Mouse (Mus musculus) macrophage (primary cell): Measurements from ENCODE around the gene Pi4k2b. TPM values are rescaled to one million over a fixed set of nuclear protein-coding genes. Genes with fewer than 3 reads are reported as not detected.

Source experiments
- H3K27ac ChIP-seq: fragments of 350-480 bp; formaldehyde crosslinking; 2 replicates; pipeline ENCODE4 v1.9.0; 2021
- H3K36me3 ChIP-seq: fragments of 350-480 bp; formaldehyde crosslinking; 2 replicates; pipeline ENCODE4 v1.9.0; 2021; ENCODE audit errors: inconsistent target
- H3K4me3 ChIP-seq: fragments of 350-480 bp; formaldehyde crosslinking; 2 replicates; pipeline ENCODE4 v1.9.0; 2021; ENCODE audit errors: inconsistent target
- H3K79me2 ChIP-seq: fragments of 350-480 bp; formaldehyde crosslinking; 2 replicates; pipeline ENCODE4 v1.9.0; 2021; ENCODE audit errors: inconsistent target
- WGBS: methylation state at CpG from one replicate; pipeline ENCODE4 v1.1.7; 2026; ENCODE audit warnings: inconsistent platforms; ENCODE audit not compliant: missing documents; 5-methylcytosine and 5-hydroxymethylcytosine counted together
- polyA plus RNA-seq: library from polyadenylated mRNA; stranded (reverse); fragments of 250-400 nt; gene quantifications from 3 replicates; pipeline ENCODE4 v1.2.4, GENCODE M21; 2018; ENCODE audit warnings: inconsistent platforms

The Pi4k2b gene
- polyA plus RNA-seq, 1 experiment from 2014 or later = 8.7 TPM

DNA sequence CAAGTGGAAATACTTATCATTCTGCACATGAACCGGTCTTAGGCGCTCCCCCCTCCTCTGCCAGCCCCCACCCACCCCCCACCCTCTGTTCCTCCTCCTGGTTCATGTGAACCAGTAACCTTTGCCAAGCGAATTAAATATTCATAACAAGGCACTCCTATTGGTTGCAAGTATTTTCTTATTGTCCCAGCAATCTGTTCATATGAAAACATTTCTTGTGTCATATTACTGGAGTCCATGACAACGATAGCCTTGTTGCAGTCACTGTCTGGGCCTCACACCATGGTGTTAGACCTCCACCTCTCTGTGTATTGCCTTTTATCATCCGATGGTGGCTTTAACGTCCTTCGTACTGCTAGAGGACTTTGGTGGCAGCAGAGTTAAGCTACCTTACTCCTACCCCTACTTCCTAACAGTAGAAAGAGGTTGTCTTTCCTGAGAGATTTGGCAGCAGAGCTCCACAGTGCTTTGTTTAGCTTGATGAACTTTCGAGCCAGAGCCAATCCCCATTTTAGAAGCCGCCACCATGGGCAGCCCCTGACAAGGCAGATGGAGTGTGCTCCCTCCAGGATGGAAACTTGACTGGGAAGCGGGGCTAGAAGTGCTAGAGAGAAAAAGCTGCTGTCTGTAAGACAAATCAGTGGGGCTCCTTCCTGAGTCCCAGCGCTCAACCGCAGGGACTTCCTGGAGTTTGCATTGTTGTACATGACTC lies 58.1 kb downstream of the Pi4k2b start:
- Histone ChIP-seq H3K79me2 (no peaks in the 10 kb centered on the region), H3K4me3 (no peak overlapping the region), H3K36me3 (peaks cover 39% of the 10 kb centered on the region), H3K27ac (no peak overlapping the region)
- 95% methylated on average over 12 of the region's 12 CpGs for WGBS

DNA sequence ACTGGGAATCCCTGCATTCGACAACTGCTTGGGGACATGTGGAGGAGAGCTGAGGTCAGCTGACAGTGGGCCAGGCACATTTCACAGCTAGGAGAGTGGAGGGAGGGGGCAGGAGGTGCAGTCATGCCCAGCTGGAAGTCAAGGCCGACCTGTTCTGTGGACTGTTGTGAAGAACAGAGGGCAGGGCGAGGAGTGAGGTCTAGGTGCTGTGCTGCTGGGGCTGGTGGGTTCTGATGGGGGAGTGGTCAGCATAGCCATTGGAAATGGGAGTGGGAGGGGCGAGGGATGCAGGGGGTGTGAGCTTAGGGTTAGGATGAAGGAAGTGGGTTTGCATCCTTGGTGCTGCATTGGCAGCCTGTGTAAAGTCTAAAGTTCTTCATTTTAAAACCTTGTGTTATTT lies 64.4 kb downstream of the Pi4k2b start:
- Histone ChIP-seq H3K36me3 (peaks cover 16% of the 10 kb centered on the region; the same call in 1 of the 2 replicates), H3K79me2 (no peaks in the 10 kb centered on the region), H3K27ac (no peak overlapping the region), H3K4me3 (no peak overlapping the region)
- 89% methylated on average over 4 of the region's 4 CpGs for WGBS

DNA sequence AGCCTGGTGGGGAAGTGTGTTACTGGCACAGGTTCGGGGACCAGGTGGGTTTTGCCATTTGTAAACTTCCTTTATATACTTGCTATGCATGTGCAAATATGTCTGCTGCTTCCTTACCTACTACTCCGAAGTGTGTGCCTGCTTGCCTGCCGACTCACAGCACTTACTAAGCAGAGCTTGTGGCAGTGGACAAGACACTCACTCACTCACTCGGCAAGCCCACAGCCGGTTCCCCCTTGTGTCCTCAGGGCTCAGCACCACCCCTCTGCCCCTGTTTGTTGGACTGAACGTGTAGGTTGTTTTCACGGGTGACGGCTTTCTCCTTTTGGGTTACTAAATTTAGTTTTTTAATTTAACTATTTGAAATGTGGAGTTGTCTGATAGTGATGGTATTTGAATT lies 65.0 kb downstream of the Pi4k2b start:
- Histone ChIP-seq H3K36me3 (peaks cover 16% of the 10 kb centered on the region; the same call in 1 of the 2 replicates), H3K79me2 (no peaks in the 10 kb centered on the region), H3K4me3 (no peak overlapping the region), H3K27ac (no peak overlapping the region)
- 91% methylated on average over 8 of the region's 8 CpGs for WGBS

DNA sequence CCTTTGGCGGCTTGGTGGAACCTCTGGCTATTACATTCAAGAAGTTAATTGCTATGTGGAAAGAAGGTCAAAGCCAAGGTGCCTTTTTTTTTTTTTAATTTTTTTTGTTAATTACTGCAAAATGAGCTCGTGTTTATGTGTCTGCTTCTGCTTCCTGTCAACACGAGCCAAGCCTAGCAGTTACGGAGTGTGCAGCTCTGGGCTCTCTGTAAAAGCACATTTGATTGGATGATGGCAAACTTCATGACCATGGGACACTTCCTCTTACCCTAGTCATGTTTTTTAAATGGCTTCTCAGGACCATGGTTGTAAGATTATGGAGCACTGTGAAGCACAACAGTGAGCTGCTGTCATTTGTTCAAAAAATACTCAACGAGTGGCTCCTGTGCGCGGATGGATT lies 65.7 kb downstream of the Pi4k2b start:
- Histone ChIP-seq H3K4me3 (no peak overlapping the region), H3K79me2 (no peaks in the 10 kb centered on the region), H3K27ac (no peak overlapping the region), H3K36me3 (peaks cover 19% of the 10 kb centered on the region)
- WGBS = 85% methylated on average over 7 of the region's 7 CpGs

DNA sequence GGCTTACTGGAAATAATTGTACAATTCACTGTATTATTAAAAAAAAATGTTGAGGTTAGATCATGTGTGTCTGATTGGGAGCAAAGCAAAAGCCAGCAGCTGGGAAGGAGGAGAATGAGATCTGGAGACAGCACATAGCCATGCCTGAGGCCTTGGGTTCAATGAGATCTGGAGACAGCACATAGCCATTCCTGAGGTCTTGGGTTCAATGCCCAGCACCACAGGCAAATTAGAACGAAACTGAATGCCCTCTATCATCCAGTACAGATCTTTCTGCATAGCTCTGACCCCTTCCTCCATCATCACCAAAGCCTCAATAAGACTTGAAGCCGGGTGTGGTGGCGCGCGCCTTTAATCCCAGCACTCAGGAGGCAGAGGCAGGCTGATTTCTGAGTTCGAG lies 69.1 kb downstream of the Pi4k2b start:
- H3K4me3 ChIP-seq = no peak overlapping the region
- H3K36me3 ChIP-seq = peaks cover 32% of the 10 kb centered on the region
- 96% methylated on average over 6 of the region's 6 CpGs for WGBS
- no peak overlapping the region for H3K27ac ChIP-seq
- no peaks in the 10 kb centered on the region for H3K79me2 ChIP-seq

DNA sequence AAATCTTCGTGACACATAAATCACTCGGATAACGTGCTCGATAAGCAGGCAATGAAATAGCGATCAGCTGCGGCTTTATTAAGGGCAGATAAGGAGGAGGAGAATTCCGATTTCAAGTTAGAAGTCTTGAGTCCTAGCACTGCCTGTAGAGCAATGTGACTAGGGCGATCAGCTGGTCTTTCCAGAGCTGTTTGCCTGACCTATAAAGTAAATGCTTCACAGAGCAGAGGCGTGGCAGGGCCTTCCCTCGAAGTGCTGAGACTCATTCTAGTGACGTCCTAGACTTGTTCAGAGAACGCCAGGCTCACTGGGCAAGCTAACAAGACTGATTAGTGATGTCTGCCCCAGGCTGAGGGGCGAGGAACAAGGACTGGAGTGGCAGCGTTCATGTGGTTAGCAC lies 69.7 kb downstream of the Pi4k2b start:
- Histone ChIP-seq H3K79me2 (no peaks in the 10 kb centered on the region), H3K36me3 (peaks cover 36% of the 10 kb centered on the region), H3K4me3 (no peak overlapping the region), H3K27ac (no peak overlapping the region)
- 98% methylated on average over 13 of the region's 14 CpGs for WGBS

DNA sequence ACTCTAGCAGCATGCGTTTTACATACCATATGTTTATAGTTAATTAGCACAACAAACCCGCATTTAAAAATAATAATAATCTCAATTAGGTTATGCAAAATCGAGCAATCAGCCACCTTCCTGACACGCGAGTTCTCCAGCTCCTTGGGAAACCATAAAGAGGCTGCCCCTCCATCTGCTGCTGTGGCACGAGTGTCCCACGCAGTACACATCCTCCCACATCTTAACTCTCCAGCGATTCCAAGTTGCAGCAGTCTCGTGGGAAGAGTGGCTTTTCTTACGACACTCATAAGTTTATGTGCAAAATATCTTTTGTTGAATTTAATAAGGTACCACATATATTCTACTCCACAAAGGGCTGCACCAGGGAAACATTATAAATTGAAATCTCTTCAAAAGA lies 71.1 kb downstream of the Pi4k2b start:
- no peak overlapping the region for H3K4me3 ChIP-seq
- WGBS = 94% methylated on average over 7 of the region's 10 CpGs
- H3K79me2 ChIP-seq = no peaks in the 10 kb centered on the region
- peaks cover 31% of the 10 kb centered on the region for H3K36me3 ChIP-seq
- no peak overlapping the region for H3K27ac ChIP-seq

DNA sequence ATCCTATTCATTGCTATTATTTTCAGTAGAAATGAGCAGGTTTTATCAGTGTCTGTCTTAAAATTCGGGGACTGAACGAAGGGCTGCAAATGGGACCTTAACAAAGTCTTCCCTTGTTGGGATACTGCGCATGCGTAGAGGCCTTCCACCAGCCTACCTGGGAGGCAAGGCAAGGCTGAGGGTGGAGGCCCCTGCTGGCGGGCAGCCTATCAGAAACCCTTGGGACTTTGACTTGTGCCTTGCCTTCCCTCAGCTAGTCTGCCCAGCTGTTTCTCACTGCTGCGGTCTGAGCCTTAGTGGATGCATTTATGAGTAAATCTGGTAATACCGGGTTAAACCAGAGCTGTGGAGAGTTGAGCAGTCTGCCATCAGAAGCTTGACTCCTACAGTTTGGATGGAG lies 71.9 kb downstream of the Pi4k2b start:
- WGBS = 94% methylated on average over 7 of the region's 7 CpGs
- Histone ChIP-seq H3K79me2 (no peaks in the 10 kb centered on the region), H3K36me3 (peaks cover 31% of the 10 kb centered on the region), H3K4me3 (no peak overlapping the region), H3K27ac (no peak overlapping the region)

DNA sequence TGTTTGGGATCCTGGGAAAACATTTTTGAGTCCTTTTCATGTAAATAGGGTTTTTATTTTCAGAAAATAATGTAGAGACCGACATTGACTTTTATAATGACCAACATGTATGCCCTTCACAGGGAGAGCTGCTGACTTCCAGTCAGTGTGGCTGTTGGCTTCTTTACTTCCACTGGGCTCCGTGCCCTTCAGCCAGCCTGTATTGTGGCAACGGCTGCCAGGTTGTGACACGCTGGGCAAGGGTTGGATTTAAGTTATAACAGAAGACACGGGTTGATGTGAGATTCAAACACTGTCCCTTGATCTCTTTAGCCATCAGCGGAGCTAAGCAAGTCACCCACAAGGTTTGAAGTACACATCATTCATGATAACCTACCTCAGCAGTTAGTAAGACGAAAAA lies 77.3 kb downstream of the Pi4k2b start:
- H3K4me3 ChIP-seq = no peak overlapping the region
- no peak overlapping the region for H3K27ac ChIP-seq
- peaks cover 33% of the 10 kb centered on the region; the same call in 1 of the 2 replicates for H3K36me3 ChIP-seq
- WGBS = 93% methylated on average over 7 of the region's 7 CpGs
- no peaks in the 10 kb centered on the region for H3K79me2 ChIP-seq

Other genes starting within 250 kb of the Pi4k2b start
- gene Lgi2, start 175.1 kb upstream of the Pi4k2b start, polyA plus RNA-seq = not detected in 3 replicates
- gene Sepsecs, start 71.9 kb upstream of the Pi4k2b start, polyA plus RNA-seq = 4.5 to 6.9 TPM (median 5.5 TPM) in 3 replicates
- gene Zcchc4, start 33.8 kb downstream of the Pi4k2b start, polyA plus RNA-seq = 6.8 to 8.1 TPM (median 7.3 TPM) in 3 replicates
- 28.3 to 31.8 TPM (median 28.8 TPM) in 3 replicates for gene Anapc4, start 92.4 kb downstream of the Pi4k2b start, polyA plus RNA-seq